Comparison of ENCODE assay signal across 8 mouse cellular contexts in the genomic region with DNA sequence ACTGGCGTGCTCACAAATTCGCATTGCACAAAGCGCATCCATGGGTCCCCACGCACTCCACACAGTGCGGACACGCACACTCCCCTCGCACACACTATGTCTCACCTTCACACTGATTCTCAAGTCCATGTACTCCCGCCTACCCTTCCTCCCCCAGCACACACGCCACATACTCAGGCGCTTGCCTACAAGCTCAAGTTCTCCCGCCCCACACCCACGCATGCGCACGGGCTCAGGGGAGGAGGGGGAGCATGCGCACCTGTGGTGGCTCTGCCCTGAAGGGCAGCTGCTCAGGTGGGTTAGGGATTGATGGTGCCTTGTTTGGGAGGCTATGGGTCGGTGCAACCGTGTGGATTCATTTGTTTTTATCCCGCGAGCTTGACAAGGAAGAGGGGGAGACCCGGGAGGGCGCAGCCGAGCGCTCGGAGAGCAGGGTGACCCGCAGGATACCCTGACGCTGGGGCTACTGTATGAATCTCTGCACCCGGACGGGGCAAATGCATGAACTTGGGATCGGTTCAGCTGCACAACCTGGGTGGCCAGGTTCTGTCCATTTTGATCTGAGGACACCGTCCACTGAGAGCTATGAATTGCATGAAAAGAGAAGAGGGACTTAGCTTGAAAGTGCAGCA. TPM values are rescaled to one million over a fixed set of nuclear protein-coding genes. Genes with fewer than 3 reads are reported as not detected.
DNase-seq lines count a peak whose midpoint lies in the region; ATAC-seq and TF ChIP-seq lines count a peak whose summit lies in the region.

No protein-coding gene starts in this region.

- WGBS in heart, adult 2 months, result 3% methylated on average over 30 of the region's 30 CpGs
- 1% methylated on average over 30 of the region's 30 CpGs for WGBS in heart, postnatal 0 days
- 1% methylated on average over 30 of the region's 30 CpGs for WGBS in limb, embryonic 13.5 days
- WGBS in midbrain, embryonic 13.5 days, result 2% methylated on average over 28 of the region's 30 CpGs

- TF ChIP-seq EP300 in heart, adult 2 months (IDR thresholded peaks at IDR 0.05; ENCODE audit: insufficient read depth, low read depth, low read length), result no peak
- no peak for TF ChIP-seq EP300 in heart, postnatal 0 days (IDR thresholded peaks at IDR 0.05; ENCODE audit: low read depth)

- H3K9ac ChIP-seq in heart, adult 2 months (ENCODE audit: low read depth, low read length), result no peak overlapping the region
- 0 out of 2 replicates have a peak overlapping the region, but pooled peaks have one; percentile 3 for H3K9ac ChIP-seq in heart, postnatal 0 days (replicated peaks; ENCODE audit: low read depth, low read length)
- peak overlapping the region; percentile 50 for H3K9ac ChIP-seq in limb, embryonic 13.5 days
- H3K9ac ChIP-seq in midbrain, embryonic 13.5 days (replicated peaks), result peak overlapping the region; percentile 46; the same call in 1 of the 2 replicates

- H3K27me3 ChIP-seq in heart, adult 2 months (ENCODE audit: control insufficient read depth, insufficient read depth, low read length), result peaks cover 28% of the 10 kb centered on the region
- H3K27me3 ChIP-seq in heart, postnatal 0 days (ENCODE audit: control insufficient read depth, insufficient read depth, low read length), result peaks cover 59% of the 10 kb centered on the region
- H3K27me3 ChIP-seq in limb, embryonic 13.5 days, result peaks cover 65% of the 10 kb centered on the region
- H3K27me3 ChIP-seq in midbrain, embryonic 13.5 days, result peaks cover 98% of the 10 kb centered on the region

- H3K4me2 ChIP-seq in heart, postnatal 0 days (ENCODE audit: low read depth, low read length), result peak overlapping the region; percentile 71
- peak overlapping the region; percentile 84 for H3K4me2 ChIP-seq in limb, embryonic 13.5 days (replicated peaks)
- peak overlapping the region; percentile 66 for H3K4me2 ChIP-seq in midbrain, embryonic 13.5 days (replicated peaks)

- no peak for ATAC-seq in heart, postnatal 0 days (ENCODE audit: insufficient read depth, low read depth)
- ATAC-seq in limb, embryonic 13.5 days (ENCODE audit: low FRiP score, low read depth), result peak; percentile 85
- peak; percentile 78 for ATAC-seq in midbrain, embryonic 13.5 days

- H3K79me2 ChIP-seq in heart, adult 2 months (replicated peaks; ENCODE audit: control insufficient read depth, insufficient read depth, low read length), result no peaks in the 10 kb centered on the region

- DNase-seq in heart, adult 2 months, result peak; percentile 52 to 58
- DNase-seq in heart, adult 8-10 months (ENCODE audit: low spot score), result no peak
- peak; percentile 87 for DNase-seq in brain, embryonic 14.5 days (ENCODE audit: low read depth)
- DNase-seq in heart, postnatal 0 days (ENCODE audit: low spot score), result no peak
- peak; percentile 69 to 74 for DNase-seq in spleen, postnatal 14 days (ENCODE audit: low spot score in 2 of 2)
- DNase-seq in gastrocnemius, postnatal 10 days, result no peak

- intact Hi-C loops in heart, adult 2 months (cut with DNase I), result no loop called here

- no peaks in the 10 kb centered on the region for H3K36me3 ChIP-seq in heart, adult 2 months (ENCODE audit: control insufficient read depth, insufficient read depth, low read length)
- H3K36me3 ChIP-seq in heart, postnatal 0 days (replicated peaks; ENCODE audit: control insufficient read depth, insufficient read depth, low read length), result no peaks in the 10 kb centered on the region
- no peaks in the 10 kb centered on the region for H3K36me3 ChIP-seq in limb, embryonic 13.5 days
- H3K36me3 ChIP-seq in midbrain, embryonic 13.5 days, result no peaks in the 10 kb centered on the region

- H3K27ac ChIP-seq in heart, adult 2 months, result no peak overlapping the region
- no peak overlapping the region for H3K27ac ChIP-seq in heart, postnatal 0 days (ENCODE audit: low read depth)
- H3K27ac ChIP-seq in limb, embryonic 13.5 days, result no peak overlapping the region
- H3K27ac ChIP-seq in midbrain, embryonic 13.5 days, result no peak overlapping the region

- TF ChIP-seq POLR2A in heart, adult 2 months (IDR thresholded peaks at IDR 0.05; ENCODE audit: insufficient read depth, low read depth, low read length), result no peak
- no peak for TF ChIP-seq POLR2A in brain, embryonic 14.5 days (IDR thresholded peaks at IDR 0.05; ENCODE audit: borderline replicate concordance, extremely low read depth, insufficient read depth, insufficient read length, poor library complexity, severe bottlenecking)

- peaks cover 1% of the 10 kb centered on the region; the same call in 1 of the 2 replicates for H3K4me1 ChIP-seq in heart, adult 2 months (ENCODE audit: control insufficient read depth, insufficient read depth, low read length)
- H3K4me1 ChIP-seq in heart, postnatal 0 days (ENCODE audit: control insufficient read depth, insufficient read depth), result peaks cover 5% of the 10 kb centered on the region; the same call in 1 of the 2 replicates
- peaks cover 27% of the 10 kb centered on the region for H3K4me1 ChIP-seq in limb, embryonic 13.5 days
- peaks cover 37% of the 10 kb centered on the region for H3K4me1 ChIP-seq in midbrain, embryonic 13.5 days (replicated peaks)

- H3K9me3 ChIP-seq in heart, postnatal 0 days (replicated peaks; ENCODE audit: control insufficient read depth, low read length), result no peaks in the 10 kb centered on the region; the same call in 1 of the 2 replicates
- peaks cover 6% of the 10 kb centered on the region; the same call in 1 of the 2 replicates for H3K9me3 ChIP-seq in limb, embryonic 13.5 days
- H3K9me3 ChIP-seq in midbrain, embryonic 13.5 days, result 0 out of 2 replicates have a peak, but pooled peaks cover 6% of the 10 kb centered on the region

- no peak for TF ChIP-seq CTCF in heart, adult 2 months (IDR thresholded peaks at IDR 0.05)
- TF ChIP-seq CTCF in brain, embryonic 14.5 days (IDR thresholded peaks at IDR 0.05; ENCODE audit: borderline replicate concordance, extremely low read depth, insufficient read depth, insufficient read length), result no peak
- no peak for TF ChIP-seq CTCF in heart, postnatal 0 days (IDR thresholded peaks at IDR 0.05; ENCODE audit: low read depth)

- H3K4me3 ChIP-seq in heart, adult 2 months, result no peak overlapping the region; the same call in 1 of the 2 replicates
- H3K4me3 ChIP-seq in heart, postnatal 0 days (ENCODE audit: low read depth, low read length), result peak overlapping the region; percentile 43
- peak overlapping the region; percentile 50 for H3K4me3 ChIP-seq in limb, embryonic 13.5 days
- peak overlapping the region; percentile 44 for H3K4me3 ChIP-seq in midbrain, embryonic 13.5 days (replicated peaks)

RNA-seq across cellular contexts. Expression of a gene that starts 8.2 kb away (rescaled TPM):
- total RNA-seq in heart, adult 2 months (2021), result not detected
- polyA plus RNA-seq in heart, adult 2 months (2012; rRNA removed), result not detected in 2 replicates
- total RNA-seq in heart, adult 8-10 months (2022), result not detected
- 3.7 and 6.1 TPM in 2 replicates for polyA plus RNA-seq in brain, embryonic 14.5 days (2012; rRNA removed)
- not detected in 2 replicates for total RNA-seq in heart, postnatal 0 days (2014; rRNA removed; ENCODE audit: low replicate concordance)
- polyA plus RNA-seq in heart, postnatal 0 days (2015; fragmentation: Nextera tagmentation; extraction: Ambion mirVana), result not detected in 2 replicates
- not detected in 2 replicates for polyA plus RNA-seq in limb, embryonic 13.5 days (2015; fragmentation: Nextera tagmentation; extraction: Ambion mirVana)
- 0.31 and 0.94 TPM in 2 replicates for polyA plus RNA-seq in midbrain, embryonic 13.5 days (2015; fragmentation: Nextera tagmentation; extraction: Ambion mirVana)
- total RNA-seq in gastrocnemius, postnatal 10 days (2021), result not detected

RNA-seq across cellular contexts. Expression of a gene that starts 22.7 kb away (rescaled TPM):
- total RNA-seq in heart, adult 2 months (2021), result 10 to 100 TPM; 16.8 to 19.2 TPM
- 3.7 and 8.6 TPM in 2 replicates for polyA plus RNA-seq in heart, adult 2 months (2012; rRNA removed)
- total RNA-seq in heart, adult 8-10 months (2022), result 10 to 100 TPM; 13.9 to 18.2 (median 14.7) TPM
- 27.9 and 31.6 TPM in 2 replicates for polyA plus RNA-seq in brain, embryonic 14.5 days (2012; rRNA removed)
- 18.4 and 28.5 TPM in 2 replicates for total RNA-seq in heart, postnatal 0 days (2014; rRNA removed; ENCODE audit: low replicate concordance)
- polyA plus RNA-seq in heart, postnatal 0 days (2015; fragmentation: Nextera tagmentation; extraction: Ambion mirVana), result 27.4 and 28.5 TPM in 2 replicates
- 30.5 and 35.2 TPM in 2 replicates for polyA plus RNA-seq in limb, embryonic 13.5 days (2015; fragmentation: Nextera tagmentation; extraction: Ambion mirVana)
- 28.7 and 29.1 TPM in 2 replicates for polyA plus RNA-seq in midbrain, embryonic 13.5 days (2015; fragmentation: Nextera tagmentation; extraction: Ambion mirVana)
- 10 to 100 TPM; 24.5 to 25.9 TPM for total RNA-seq in gastrocnemius, postnatal 10 days (2021)

Comparison
In these comparisons a context has a peak if more than half of its experiments do, and no peak if none do; other contexts are left out.
1. DNase-seq: peak in heart, adult 2 months (2 of 2), brain, embryonic 14.5 days (single experiment) and spleen, postnatal 14 days (2 of 2); none in heart, adult 8-10 months (single experiment), heart, postnatal 0 days (single experiment) and gastrocnemius, postnatal 10 days (single experiment).
2. Peak in every context shown above with its lines, with median percentiles within 50 percentile points of each other: H3K4me2 ChIP-seq.